Mouse (Mus musculus) T-helper 2 cell (primary cell): ENCODE measurements around the gene Ovol3.
"Not testable (repeated sequence)": the region's sequence is repeated elsewhere in the genome, so short reads cannot be mapped to it uniquely, and the experiment has no call there.

Experiments
- in situ Hi-C: fragments of 300-600 bp; cut with MboI, MseI; formaldehyde crosslinking; loops from one replicate; pipeline ENCODE4 v1.15.1; 2025; ENCODE audit warnings: high pct_unique_total_duplicates

The Ovol3 gene

GRCm38 (mm10) chr7:30224206-30224605 lies 11.3 kb downstream of the Ovol3 start:
- in situ Hi-C loops = no loop called here

GRCm38 (mm10) chr7:30222205-30222604 lies 13.3 kb downstream of the Ovol3 start:
- in situ Hi-C loops = no loop called here

GRCm38 (mm10) chr7:30221433-30221832 lies 14.1 kb downstream of the Ovol3 start:
- in situ Hi-C loops = no loop called here

GRCm38 (mm10) chr7:30220008-30220356 lies 15.5 kb downstream of the Ovol3 start:
- in situ Hi-C loops = no loop called here

- in situ Hi-C loops = no loop called here
These were observed 16.1 kb downstream of the Ovol3 start for GRCm38 (mm10) chr7:30219293-30220007.

- in situ Hi-C loops = no loop called here
These were observed 18.2 kb downstream of the Ovol3 start for GRCm38 (mm10) chr7:30217277-30217676.

- in situ Hi-C loops = no loop called here
These were observed 18.8 kb downstream of the Ovol3 start for GRCm38 (mm10) chr7:30216723-30217151.

GRCm38 (mm10) chr7:30215875-30216274 lies 19.6 kb downstream of the Ovol3 start:
- in situ Hi-C loops = no loop called here

GRCm38 (mm10) chr7:30213881-30214280 lies 21.6 kb downstream of the Ovol3 start:
- in situ Hi-C loops = loop anchor here (5.0 kb wide), 1 partner anchor 37 kb away; no protein-coding TSS in a partner anchor

GRCm38 (mm10) chr7:30211025-30211424 lies 24.5 kb downstream of the Ovol3 start:
- in situ Hi-C loops = loop anchor here (5.0 kb wide), 1 partner anchor 34 kb away; no protein-coding TSS in a partner anchor

- in situ Hi-C loops = not testable (repeated sequence)
These were observed 29.2 kb downstream of the Ovol3 start for GRCm38 (mm10) chr7:30206364-30206763.

GRCm38 (mm10) chr7:30205383-30205782 lies 30.1 kb downstream of the Ovol3 start:
- in situ Hi-C loops = no loop called here

GRCm38 (mm10) chr7:30204380-30204779 lies 31.1 kb downstream of the Ovol3 start:
- in situ Hi-C loops = no loop called here

GRCm38 (mm10) chr7:30202895-30203690 lies 32.4 kb downstream of the Ovol3 start:
- in situ Hi-C loops = no loop called here

- in situ Hi-C loops = not testable (repeated sequence)
These were observed 34.9 kb downstream of the Ovol3 start for GRCm38 (mm10) chr7:30200661-30201060.

GRCm38 (mm10) chr7:30200200-30200599 lies 35.3 kb downstream of the Ovol3 start:
- in situ Hi-C loops = no loop called here

- in situ Hi-C loops = no loop called here
These were observed 35.9 kb downstream of the Ovol3 start for GRCm38 (mm10) chr7:30199498-30200139.

- in situ Hi-C loops = no loop called here
These were observed 37.0 kb downstream of the Ovol3 start, which contains the start of gene Capns1 for GRCm38 (mm10) chr7:30198481-30198971. Gene Capns1, minus strand, starts transcription at chr7:30198811.

- in situ Hi-C loops = no loop called here
These were observed 37.9 kb downstream of the Ovol3 start for GRCm38 (mm10) chr7:30197592-30198129.

GRCm38 (mm10) chr7:30196171-30196570 lies 39.4 kb downstream of the Ovol3 start:
- in situ Hi-C loops = no loop called here

- in situ Hi-C loops = no loop called here
These were observed 40.1 kb downstream of the Ovol3 start for GRCm38 (mm10) chr7:30195461-30195860.

- in situ Hi-C loops = no loop called here
These were observed 40.6 kb downstream of the Ovol3 start for GRCm38 (mm10) chr7:30194884-30195283.
